Mouse (Mus musculus) heart, postnatal 0 days (tissue): Measurements from ENCODE around the gene Lrtm2.

Source experiments
- CTCF ChIP-seq: IDR thresholded peaks from 2 replicates; pipeline ENCODE4 v1.5.1; 2016; ENCODE audit warnings: antibody characterized with exemption, control low read depth, low read depth
- EP300 ChIP-seq: IDR thresholded peaks from 2 replicates; pipeline ENCODE4 v1.6.1; 2016; ENCODE audit warnings: antibody characterized with exemption, low read depth

- no peak for TF ChIP-seq CTCF
- TF ChIP-seq EP300: no peak
Measured at GRCm38 (mm10) chr6:119341409-119341808, 10.8 kb upstream of the Lrtm2 start.
